Mouse (Mus musculus) lung, postnatal 0 days (tissue): ENCODE measurements around the gene Incenp.

Experiments
- CTCF ChIP-seq: IDR thresholded peaks from 2 replicates; pipeline ENCODE4 v1.5.1; 2016; ENCODE audit warnings: antibody characterized with exemption, mild to moderate bottlenecking
- EP300 ChIP-seq: IDR thresholded peaks from 2 replicates; pipeline ENCODE4 v1.6.1; 2016; ENCODE audit warnings: antibody characterized with exemption, mild to moderate bottlenecking, control low read depth

DNA sequence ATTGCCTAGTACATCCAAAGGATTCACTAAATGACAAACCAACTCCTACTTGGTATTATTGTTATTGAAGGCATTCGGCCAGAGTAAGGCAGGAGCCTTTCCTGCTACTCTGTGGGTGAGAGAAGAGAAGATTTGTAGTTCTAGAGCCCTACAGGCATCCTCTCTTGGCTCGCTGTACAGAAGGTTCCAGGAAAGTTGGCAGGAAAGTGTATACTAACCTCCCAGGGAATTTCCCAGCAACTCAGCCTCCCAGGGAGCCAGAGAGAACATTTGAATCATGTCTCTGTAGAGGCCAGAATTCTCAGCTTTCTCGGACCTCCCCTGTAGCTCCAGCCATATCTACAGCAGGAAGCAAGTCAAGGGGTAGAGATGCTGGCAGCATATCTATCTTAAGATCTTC is 47.6 kb upstream of the Incenp start:
- peak; percentile 64 for TF ChIP-seq EP300
- TF ChIP-seq CTCF = no peak
